Mouse (Mus musculus): ENCODE measurements around the gene Wdr95. TPM values are rescaled to one million over a fixed set of nuclear protein-coding genes. Genes with fewer than 3 reads are reported as not detected.

The Wdr95 gene
- polyA plus RNA-seq, 1 experiment = 0.68 TPM

GRCm38 (mm10) chr5:149617776-149618425 is 89.4 kb downstream of the Wdr95 start:
- DNase-seq (ENCODE audit: extremely low spot score in 1 of 2, low spot score in 1 of 2) = no peak

- DNase-seq (ENCODE audit: extremely low spot score in 1 of 2, low spot score in 1 of 2) = no peak
Measured at GRCm38 (mm10) chr5:149622152-149622551, 93.7 kb downstream of the Wdr95 start.

GRCm38 (mm10) chr5:149622644-149623043 is 94.2 kb downstream of the Wdr95 start:
- no peak for DNase-seq (ENCODE audit: extremely low spot score in 1 of 2, low spot score in 1 of 2)

DNA sequence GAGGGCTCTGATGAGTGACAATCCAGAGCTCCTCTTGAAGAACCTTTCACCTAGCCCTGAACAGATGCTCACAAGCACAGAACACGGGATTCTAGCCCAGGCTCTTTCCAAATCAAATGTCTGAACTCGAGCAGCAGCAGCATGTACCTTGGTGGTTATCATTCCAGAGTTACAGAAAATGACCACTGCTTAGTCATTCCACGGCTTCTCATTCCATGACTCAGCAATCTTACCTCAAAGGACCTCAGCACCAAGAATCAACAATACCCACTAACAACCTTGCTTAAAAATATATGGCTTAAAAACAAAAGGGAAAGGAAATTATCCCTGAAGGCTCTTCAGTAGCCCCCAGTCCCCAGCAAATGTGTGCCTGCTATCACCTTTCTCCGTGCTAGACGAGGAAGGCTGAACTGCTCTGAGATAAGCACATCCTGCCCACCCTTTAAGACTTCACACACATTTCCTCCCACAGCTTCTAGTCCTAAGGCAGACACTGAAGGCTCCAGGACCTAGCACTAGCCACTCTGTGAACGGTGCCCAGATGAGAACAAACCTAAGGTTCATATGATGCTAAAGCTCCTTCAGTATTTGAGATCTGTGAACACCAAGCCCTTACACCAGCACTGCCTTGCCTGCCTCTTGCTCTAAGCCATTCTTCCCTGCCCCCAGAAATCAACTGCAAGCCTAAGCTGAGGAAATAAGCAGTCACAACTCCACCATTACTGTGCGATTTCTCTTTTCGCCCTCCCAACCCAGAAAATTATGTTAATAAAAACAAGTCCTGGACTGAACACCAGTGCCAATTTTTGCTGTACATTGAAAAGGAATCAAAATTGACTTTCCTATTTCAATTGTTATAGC is 95.6 kb downstream of the Wdr95 start:
- peak in 1 of 2 experiments; percentile 31 for DNase-seq (ENCODE audit: extremely low spot score in 1 of 2, low spot score in 1 of 2)

DNA sequence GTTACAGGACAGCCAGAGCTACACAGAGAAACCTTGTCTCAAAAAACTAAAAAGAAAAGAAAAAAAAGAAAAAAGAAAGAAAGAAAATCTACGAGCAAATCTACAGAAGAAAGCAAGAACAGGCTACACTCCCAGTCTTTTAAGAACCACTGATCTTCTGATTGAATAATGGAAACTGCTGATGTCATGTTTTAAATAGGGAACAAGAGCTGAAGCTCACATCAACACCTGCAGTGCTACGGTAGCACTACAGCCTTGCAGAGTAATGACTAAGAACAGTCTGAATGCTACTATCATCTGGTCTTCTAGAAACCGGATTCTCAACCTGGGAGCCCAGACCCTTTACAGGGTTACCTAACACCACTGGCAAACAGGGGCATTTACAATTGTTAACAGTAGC is 97.1 kb downstream of the Wdr95 start:
- DNase-seq (ENCODE audit: extremely low spot score in 1 of 2, low spot score in 1 of 2) = no peak

DNA sequence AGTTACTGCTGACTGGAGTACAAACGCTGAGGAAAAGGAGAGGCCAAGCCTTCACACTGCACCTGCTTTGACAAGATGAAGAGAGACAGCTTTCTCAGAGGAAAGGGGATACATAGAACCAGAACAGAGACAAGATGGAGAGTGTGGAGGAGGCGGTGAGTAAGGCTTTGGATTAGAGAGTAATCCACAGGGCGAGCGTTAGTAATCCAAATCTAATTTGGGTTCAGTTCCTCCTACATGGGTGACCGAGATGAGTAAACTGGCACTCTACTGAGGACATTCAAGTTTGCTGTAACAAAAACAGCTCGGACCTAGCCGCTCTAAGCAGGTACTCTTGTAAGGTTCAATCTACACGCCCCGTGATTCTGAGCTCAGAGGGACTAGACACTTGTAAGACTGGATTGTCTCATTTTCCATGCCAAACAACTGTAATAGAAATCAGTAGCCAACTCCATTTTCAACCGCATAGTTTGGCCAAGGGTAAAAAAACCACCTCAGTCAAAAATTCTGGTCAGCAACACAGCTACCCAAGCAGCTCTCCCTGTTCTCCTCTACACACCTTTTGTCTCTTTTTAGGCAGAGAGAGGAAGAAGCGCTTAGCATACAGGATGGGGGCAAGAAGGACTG is 106.0 kb downstream of the Wdr95 start:
- DNase-seq (ENCODE audit: extremely low spot score in 1 of 2, low spot score in 1 of 2) = peak in 1 of 2 experiments; percentile 52

DNA sequence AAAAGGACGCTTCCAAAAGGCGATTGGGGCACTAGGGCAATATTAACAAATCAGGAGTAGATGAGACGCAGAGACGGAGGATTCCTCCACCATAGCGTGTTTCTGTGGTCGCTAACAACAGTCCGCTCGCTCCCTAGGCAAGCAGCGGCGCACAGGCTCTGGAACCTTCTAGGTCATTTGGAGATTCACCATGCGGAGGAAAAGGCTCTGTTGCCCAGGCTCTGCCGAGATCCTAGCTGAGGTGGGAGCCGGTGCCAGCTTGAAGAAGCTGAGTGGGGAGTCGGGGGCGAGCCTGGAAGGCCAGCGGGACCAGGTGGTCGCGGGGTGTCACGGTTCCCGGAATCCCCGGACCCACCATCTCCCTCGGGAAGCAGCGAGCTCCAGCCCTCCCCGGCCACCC is 107.1 kb downstream of the Wdr95 start:
- peak in 1 of 2 experiments; percentile 31 for DNase-seq (ENCODE audit: extremely low spot score in 1 of 2, low spot score in 1 of 2)

GRCm38 (mm10) chr5:149636075-149636920 is 107.8 kb downstream of the Wdr95 start, which contains the start of gene Hsph1:
Gene Hsph1 (minus strand): TSS chr5:149636376.
- peak; percentile 98 to 100 for DNase-seq (ENCODE audit: extremely low spot score in 1 of 2, low spot score in 1 of 2)

DNA sequence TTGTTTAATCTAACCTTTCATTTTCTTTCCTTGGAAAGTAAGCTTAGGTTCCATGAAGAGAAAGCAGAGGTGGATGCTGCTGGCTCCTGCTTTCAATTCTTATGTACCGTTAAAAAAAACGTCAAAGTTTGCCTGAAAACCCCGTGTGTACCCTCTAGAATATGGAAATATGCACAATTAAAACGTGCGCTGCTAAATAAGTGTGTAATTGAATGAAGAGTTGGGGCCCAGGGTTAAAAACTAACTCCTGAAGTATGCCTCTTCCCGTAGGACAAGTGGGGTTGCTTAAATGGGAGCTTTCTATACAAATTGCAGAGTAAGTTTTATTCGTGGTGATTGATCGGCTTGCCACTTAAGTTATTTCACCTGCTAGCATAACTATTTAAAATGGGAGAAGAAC is 108.8 kb downstream of the Wdr95 start:
- DNase-seq (ENCODE audit: extremely low spot score in 1 of 2, low spot score in 1 of 2) = no peak

DNA sequence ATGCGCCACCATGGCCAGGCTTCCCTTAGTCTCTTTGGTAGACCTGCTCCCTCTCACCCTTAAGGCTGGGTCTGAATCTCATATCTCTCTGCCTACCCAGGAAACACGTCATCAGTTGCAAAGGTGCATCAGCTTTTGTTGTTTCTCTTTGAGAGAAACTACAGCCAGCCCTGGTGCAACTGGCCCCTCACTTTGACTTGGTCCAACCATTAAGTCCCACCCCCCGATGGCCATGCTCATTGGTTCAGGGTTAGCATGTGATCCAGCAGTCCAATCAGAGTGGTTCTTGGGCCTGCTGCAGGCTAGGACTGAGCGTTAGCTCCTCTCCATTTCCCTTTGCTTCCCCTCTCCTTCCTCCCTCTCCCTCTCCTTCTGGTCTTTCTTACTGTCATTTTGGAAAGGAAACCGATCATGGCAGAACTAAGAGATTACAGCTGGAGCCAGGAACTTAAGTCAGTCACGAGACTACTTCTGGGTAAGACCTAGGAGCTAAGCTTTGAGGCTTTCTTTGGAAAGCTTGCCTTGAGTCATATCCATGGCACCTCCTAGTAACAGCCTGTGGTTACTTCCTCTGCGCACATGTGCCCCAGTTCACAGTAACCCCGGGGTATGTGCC is 112.9 kb downstream of the Wdr95 start:
- DNase-seq (ENCODE audit: extremely low spot score in 1 of 2, low spot score in 1 of 2) = no peak

DNA sequence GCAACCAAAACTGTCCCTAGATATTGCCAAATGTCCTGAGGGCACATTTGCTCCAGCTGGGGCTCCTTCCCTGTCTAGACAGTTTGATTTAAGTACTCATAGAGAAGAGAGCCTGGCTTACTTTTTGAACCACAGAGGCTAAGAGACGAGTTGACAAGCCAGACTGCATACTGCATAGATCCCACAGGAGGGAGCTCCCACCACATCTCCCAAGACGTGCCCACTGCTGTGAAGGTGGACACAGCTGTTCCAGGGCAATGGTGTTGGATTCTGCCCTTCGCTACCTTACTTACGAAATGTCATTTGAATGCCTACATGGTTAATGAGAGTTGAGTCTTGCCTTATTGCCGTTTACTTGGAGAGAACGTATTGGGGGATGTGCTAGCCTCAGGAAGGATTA is 113.9 kb downstream of the Wdr95 start:
- peak in 1 of 2 experiments; percentile 44 for DNase-seq (ENCODE audit: extremely low spot score in 1 of 2, low spot score in 1 of 2)

DNA sequence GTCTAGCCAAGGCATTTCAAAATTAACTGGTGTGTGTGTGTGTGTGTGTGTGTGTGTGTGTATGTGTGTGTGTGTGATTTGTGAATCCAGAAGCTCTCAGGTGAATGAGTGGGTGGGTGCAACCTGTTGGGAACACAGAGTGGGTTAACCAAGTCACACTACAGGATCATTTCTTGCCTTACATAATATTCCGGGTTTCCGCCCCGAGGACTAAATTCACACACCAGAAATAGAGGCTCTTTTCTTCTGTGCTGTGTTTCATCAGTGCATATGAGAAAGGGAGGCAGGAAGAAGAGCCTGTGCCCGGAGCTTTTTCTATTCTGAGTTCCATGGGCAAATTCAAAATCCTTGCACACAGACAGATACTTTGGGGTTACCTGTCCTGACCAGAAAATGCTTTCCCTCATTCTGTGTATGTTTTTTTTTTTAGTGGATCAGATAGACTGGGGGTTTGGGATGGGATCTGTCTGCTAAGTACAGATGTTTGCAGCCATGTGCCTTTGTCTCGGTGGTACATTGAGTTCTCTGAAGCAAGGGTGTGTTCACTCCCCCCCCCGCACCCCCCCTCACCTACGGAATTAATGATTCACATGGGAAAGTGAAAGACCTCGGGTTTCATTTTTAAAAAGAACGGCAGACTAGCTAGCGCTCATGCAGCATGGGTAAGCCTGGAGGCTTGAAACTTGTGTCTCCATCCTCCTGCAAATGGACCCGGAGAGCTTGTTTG is 114.5 kb downstream of the Wdr95 start:
- DNase-seq (ENCODE audit: extremely low spot score in 1 of 2, low spot score in 1 of 2) = peak in 1 of 2 experiments; percentile 69

DNA sequence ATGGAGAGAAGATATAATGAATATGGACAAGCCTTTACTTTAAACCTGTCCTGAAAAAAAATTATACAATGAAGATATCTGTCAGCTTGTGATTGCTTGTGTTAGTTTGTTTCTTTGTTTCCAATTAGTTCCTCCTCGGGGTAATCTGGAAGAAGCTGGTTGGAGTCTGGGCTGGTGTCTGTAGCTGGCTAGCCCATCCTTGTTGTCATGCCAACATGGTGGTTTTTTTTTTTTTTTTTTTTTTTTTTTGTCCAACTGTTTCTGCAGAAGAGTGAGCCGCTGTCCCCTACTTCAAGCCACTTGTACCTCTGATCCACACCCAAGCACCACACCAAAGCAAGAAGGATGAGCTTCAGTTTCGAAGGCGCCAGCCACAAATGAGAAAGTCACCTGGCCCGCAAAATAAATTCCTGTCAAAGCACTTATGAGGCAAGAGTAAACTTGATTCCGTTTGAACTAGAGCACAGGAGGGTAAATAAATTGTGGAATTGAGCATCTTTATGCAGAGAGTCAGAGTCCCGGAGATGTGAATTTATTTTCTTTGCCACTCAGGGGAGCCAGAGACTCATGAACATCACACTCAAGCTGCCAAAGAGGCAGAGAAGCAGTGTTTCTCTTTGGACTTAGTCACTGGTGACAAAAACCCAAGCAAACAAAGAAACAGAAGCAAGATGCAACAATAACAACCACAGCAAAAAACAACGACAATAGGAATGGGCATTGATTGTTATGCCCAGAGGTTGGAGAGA is 119.1 kb downstream of the Wdr95 start:
- peak in 1 of 2 experiments; percentile 65 for DNase-seq (ENCODE audit: extremely low spot score in 1 of 2, low spot score in 1 of 2)

GRCm38 (mm10) chr5:149648196-149648595 is 119.7 kb downstream of the Wdr95 start:
- no peak for DNase-seq (ENCODE audit: extremely low spot score in 1 of 2, low spot score in 1 of 2)

- no peak for DNase-seq (ENCODE audit: extremely low spot score in 1 of 2, low spot score in 1 of 2)
Measured at GRCm38 (mm10) chr5:149648895-149649406, 120.5 kb downstream of the Wdr95 start.

- DNase-seq (ENCODE audit: extremely low spot score in 1 of 2, low spot score in 1 of 2) = no peak
Measured at GRCm38 (mm10) chr5:149649499-149650178, 121.2 kb downstream of the Wdr95 start.

GRCm38 (mm10) chr5:149650179-149650553 is 121.7 kb downstream of the Wdr95 start:
- no peak for DNase-seq (ENCODE audit: extremely low spot score in 1 of 2, low spot score in 1 of 2)

DNA sequence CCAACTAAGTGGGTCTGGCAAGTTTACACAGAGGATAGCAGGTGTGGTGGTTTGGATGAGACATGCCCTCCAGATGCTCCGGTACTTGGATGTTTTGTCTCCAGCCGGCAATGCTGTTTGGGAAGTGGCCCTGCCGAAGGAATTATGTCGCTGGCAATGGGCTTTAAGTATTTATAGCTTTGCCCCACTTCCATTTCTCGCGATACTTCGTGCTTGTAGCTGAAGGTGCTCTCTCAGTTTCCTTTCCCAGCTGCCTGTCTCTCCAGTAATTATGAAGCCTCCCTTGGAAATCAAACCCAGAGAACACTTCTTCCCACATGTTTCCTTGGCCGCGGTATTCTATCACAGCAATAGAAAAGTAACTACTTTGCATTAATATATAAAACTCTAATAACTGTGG is 127.2 kb downstream of the Wdr95 start:
- DNase-seq (ENCODE audit: extremely low spot score in 1 of 2, low spot score in 1 of 2) = no peak
